Mouse (Mus musculus): ENCODE measurements around the gene Pnmt. TPM values are rescaled to one million over a fixed set of nuclear protein-coding genes. Genes with fewer than 3 reads are reported as not detected.

The Pnmt gene
- total and polyA plus RNA-seq, 3 experiments = not detected

DNA sequence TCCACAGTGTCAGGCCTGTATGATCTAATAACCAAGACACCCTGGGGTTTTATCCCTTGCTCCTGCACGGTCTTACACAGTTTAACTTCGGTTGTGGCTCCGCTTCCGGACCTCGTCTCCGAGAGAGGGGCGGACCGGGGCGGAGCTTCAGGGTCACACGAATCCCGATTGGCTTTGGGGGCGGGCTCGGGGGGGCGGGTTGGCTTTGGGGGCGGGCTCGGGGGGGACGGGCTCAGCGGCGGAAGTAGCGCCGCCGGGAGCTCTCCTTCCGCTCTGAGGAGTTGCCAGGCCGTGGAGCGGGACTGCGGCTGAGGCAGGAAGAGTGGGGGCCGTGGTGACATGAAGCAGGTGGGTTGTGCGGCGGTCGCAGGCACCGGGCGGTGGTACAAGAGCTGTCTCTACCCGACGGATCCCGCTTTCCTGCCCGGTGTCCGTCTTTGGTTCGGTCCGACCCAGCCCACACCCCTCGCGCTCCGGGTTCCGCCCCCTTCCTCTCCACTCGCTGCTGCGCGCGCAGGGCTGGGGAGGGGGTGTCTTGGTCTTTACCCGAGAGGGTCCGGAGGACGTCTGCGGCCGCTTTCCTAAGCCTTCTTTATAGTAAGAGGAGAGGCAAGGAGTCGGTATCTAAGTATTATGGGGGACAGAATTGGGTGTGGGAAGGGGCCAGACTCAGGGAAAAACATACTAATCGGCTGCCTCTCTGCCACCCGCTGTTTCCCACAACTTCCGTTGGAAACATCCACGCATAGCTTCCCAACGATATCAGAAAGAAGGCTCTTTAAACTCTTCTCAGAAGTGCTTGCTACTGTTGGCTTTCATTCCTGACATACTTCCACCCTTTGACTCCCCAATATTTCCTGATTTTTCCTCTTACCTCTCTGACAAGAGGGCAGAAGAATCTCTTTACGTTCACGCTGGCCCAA lies 27.8 kb upstream of the Pnmt start, which contains the start of gene Stard3 (continued):
- TF ChIP-seq HCFC1 (IDR thresholded peaks at IDR 0.05; ENCODE audit: low read depth, low read length) = peak; percentile 84
- TF ChIP-seq ELF1 (IDR thresholded peaks at IDR 0.05; ENCODE audit: low read depth, low read length) = peak; percentile 71
- TF ChIP-seq TAL1 (IDR thresholded peaks at IDR 0.05; ENCODE audit: low read length) = no peak
- TF ChIP-seq CHD2 (IDR thresholded peaks at IDR 0.05; ENCODE audit: low read length) = no peak
- peak; percentile 52; the same call in 1 of the 2 replicates for TF ChIP-seq MAX (IDR thresholded peaks at IDR 0.05; ENCODE audit: low read length)
- TF ChIP-seq KAT2A (conservative IDR thresholded peaks at IDR 0.05; ENCODE audit: low read depth, low read length) = no peak; the same call in 1 of the 2 replicates
- peak; percentile 66 for TF ChIP-seq TCF12 (IDR thresholded peaks at IDR 0.05; ENCODE audit: low read depth, low read length)
- TF ChIP-seq POLR2AphosphoS2 (IDR thresholded peaks at IDR 0.05; ENCODE audit: low read length) = peak; percentile 97
- peak; percentile 95 for TF ChIP-seq NELFE (IDR thresholded peaks at IDR 0.05; ENCODE audit: low read depth, low read length)
- peak; percentile 94 for TF ChIP-seq TBP (IDR thresholded peaks at IDR 0.05; ENCODE audit: low read depth, low read length)
- peak; percentile 97 for TF ChIP-seq ZMIZ1 (IDR thresholded peaks at IDR 0.05; ENCODE audit: low read depth, low read length)

DNA sequence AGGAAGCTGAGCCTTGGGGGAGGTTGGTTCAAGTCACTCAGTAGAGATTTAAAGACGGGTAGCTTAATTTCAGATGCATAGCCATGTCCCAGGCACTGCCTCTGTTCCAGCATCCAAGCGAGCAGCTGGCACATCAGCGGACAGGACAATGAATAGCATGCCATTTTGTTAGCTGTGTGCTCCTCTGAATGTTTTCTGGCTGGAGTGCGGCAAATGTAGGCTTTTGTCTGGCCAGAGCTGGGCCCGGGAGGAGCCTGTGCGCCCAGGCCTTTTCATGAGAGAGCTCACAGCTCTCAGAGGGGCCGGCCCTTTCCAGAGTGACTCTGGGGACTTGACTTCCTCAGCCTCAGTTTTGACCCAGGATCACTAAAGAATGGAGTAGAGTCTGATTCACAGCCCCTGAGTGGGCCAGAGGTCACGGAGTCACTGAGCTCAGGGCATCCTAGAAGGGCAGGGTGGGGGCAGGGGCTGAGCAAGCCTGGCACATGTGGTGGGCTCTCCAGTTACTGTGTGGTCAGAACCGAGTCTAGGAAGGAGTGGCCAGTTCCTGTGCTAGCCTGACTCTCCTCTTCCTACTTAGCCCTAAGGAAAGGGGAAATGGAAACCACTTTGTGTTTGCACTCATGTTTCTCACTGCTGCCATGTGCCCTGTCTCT lies 25.3 kb upstream of the Pnmt start:
- no peak for DNase-seq (ENCODE audit: low read depth, low spot score)
- H3K4me1 ChIP-seq (ENCODE audit: control insufficient read depth in 1 of 2, insufficient read depth in 2 of 2, low read length in 2 of 2) = peaks cover 8 to 26% of the 10 kb centered on the region in 2 experiments
- H3K4me3 ChIP-seq (ENCODE audit: control insufficient read depth in 1 of 2, insufficient read depth in 1 of 2, low read depth in 2 of 2, low read length in 2 of 2) = no peak overlapping the region
- no peak overlapping the region for H3K27ac ChIP-seq (ENCODE audit: control insufficient read depth, low read depth, low read length)
- H3K79me2 ChIP-seq (ENCODE audit: control insufficient read depth, insufficient read depth, low read length, poor library complexity) = peaks cover 32% of the 10 kb centered on the region
- peaks cover 0 to 15% of the 10 kb centered on the region in 2 experiments; a peak in 2 of 4 replicates for H3K36me3 ChIP-seq (ENCODE audit: control insufficient read depth in 1 of 2, insufficient read depth in 2 of 2, low read length in 2 of 2)
- H3K9me3 ChIP-seq (replicated peaks; ENCODE audit: insufficient read depth, low read length) = no peaks in the 10 kb centered on the region
- H3K9ac ChIP-seq (ENCODE audit: control insufficient read depth, low read depth, low read length, poor library complexity, severe bottlenecking) = no peak overlapping the region
- H3K27me3 ChIP-seq (ENCODE audit: control insufficient read depth in 1 of 2, insufficient read depth in 2 of 2, low read length in 2 of 2) = no peaks in the 10 kb centered on the region
- TF ChIP-seq MAFK (IDR thresholded peaks at IDR 0.05; ENCODE audit: borderline replicate concordance, low read depth, low read length) (no peak), ZMIZ1 (IDR thresholded peaks at IDR 0.05; ENCODE audit: low read depth, low read length) (no peak), ZNF384 (IDR thresholded peaks at IDR 0.05; ENCODE audit: low read depth, low read length) (no peak), BHLHE40 (IDR thresholded peaks at IDR 0.05; ENCODE audit: borderline replicate concordance, low read depth, low read length) (no peak), POLR2A (IDR thresholded peaks at IDR 0.05; ENCODE audit: control insufficient read depth in 1 of 2, insufficient read depth in 1 of 2, low read depth in 1 of 2, low read length in 2 of 2, poor library complexity in 1 of 2) (no peak), TCF12 (IDR thresholded peaks at IDR 0.05; ENCODE audit: low read depth, low read length) (no peak)

DNA sequence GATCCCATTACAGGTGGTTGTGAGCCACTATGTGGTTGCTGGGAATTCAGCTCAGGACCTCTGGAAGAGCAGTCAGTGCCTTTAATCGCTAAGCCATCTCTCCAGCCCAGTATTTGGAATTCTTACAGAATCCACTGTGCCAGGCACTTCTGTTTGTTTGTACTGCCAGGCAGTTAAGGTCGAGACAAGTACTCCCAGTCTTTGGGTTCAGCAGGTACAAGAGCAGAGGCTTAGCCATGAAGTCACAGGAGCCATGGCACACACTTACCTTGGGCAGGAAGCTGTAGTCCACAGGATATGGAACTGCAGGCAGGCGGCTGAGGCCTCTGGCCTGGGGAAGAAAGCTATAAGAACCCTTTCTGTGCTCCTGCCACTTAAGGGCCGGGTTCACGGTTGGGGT lies 22.4 kb upstream of the Pnmt start:
- Histone ChIP-seq H3K4me1 (ENCODE audit: control insufficient read depth in 1 of 2, insufficient read depth in 2 of 2, low read length in 2 of 2) (peaks cover 0 to 8% of the 10 kb centered on the region in 2 experiments; a peak in 2 of 4 replicates), H3K36me3 (ENCODE audit: control insufficient read depth in 1 of 2, insufficient read depth in 2 of 2, low read length in 2 of 2) (peaks cover 0 to 4% of the 10 kb centered on the region in 2 experiments; a peak in 2 of 4 replicates)
- TF ChIP-seq ELF1 (IDR thresholded peaks at IDR 0.05; ENCODE audit: low read depth, low read length) (no peak), POLR2AphosphoS2 (IDR thresholded peaks at IDR 0.05; ENCODE audit: low read length) (no peak), UBTF (IDR thresholded peaks at IDR 0.05; ENCODE audit: borderline replicate concordance, insufficient read depth, low read depth, low read length) (no peak), MAZ (IDR thresholded peaks at IDR 0.05; ENCODE audit: low read depth, low read length) (no peak), GABPA (IDR thresholded peaks at IDR 0.05; ENCODE audit: low read depth, low read length) (no peak), E2F4 (IDR thresholded peaks at IDR 0.05; ENCODE audit: borderline replicate concordance, low read depth, low read length) (no peak), MAX (IDR thresholded peaks at IDR 0.05; ENCODE audit: low read length) (no peak), KAT2A (conservative IDR thresholded peaks at IDR 0.05; ENCODE audit: low read depth, low read length) (no peak), CHD2 (IDR thresholded peaks at IDR 0.05; ENCODE audit: low read length) (no peak)

More for the DNA sequence above, 22.4 kb upstream of the Pnmt start:
- no peaks in the 10 kb centered on the region for H3K9me3 ChIP-seq (replicated peaks; ENCODE audit: insufficient read depth, low read length)
- H3K4me3 ChIP-seq (ENCODE audit: control insufficient read depth in 1 of 2, insufficient read depth in 1 of 2, low read depth in 2 of 2, low read length in 2 of 2) = no peak overlapping the region
- no peaks in the 10 kb centered on the region for H3K27me3 ChIP-seq (ENCODE audit: control insufficient read depth in 1 of 2, insufficient read depth in 2 of 2, low read length in 2 of 2)
- no peak overlapping the region for H3K27ac ChIP-seq (ENCODE audit: control insufficient read depth, low read depth, low read length)
- peaks cover 28% of the 10 kb centered on the region for H3K79me2 ChIP-seq (ENCODE audit: control insufficient read depth, insufficient read depth, low read length, poor library complexity)
- DNase-seq (ENCODE audit: low read depth, low spot score) = no peak
- no peak overlapping the region for H3K9ac ChIP-seq (ENCODE audit: control insufficient read depth, low read depth, low read length, poor library complexity, severe bottlenecking)

All from MEL (cell line).